Mouse (Mus musculus): Measurements from ENCODE around the gene Clmp. TPM values are rescaled to one million over a fixed set of nuclear protein-coding genes. Genes with fewer than 3 reads are reported as not detected.

Gene Clmp
- total RNA-seq (2022): 1 to 10 TPM; 3.3 to 4.4 (median 4.0) TPM

DNA sequence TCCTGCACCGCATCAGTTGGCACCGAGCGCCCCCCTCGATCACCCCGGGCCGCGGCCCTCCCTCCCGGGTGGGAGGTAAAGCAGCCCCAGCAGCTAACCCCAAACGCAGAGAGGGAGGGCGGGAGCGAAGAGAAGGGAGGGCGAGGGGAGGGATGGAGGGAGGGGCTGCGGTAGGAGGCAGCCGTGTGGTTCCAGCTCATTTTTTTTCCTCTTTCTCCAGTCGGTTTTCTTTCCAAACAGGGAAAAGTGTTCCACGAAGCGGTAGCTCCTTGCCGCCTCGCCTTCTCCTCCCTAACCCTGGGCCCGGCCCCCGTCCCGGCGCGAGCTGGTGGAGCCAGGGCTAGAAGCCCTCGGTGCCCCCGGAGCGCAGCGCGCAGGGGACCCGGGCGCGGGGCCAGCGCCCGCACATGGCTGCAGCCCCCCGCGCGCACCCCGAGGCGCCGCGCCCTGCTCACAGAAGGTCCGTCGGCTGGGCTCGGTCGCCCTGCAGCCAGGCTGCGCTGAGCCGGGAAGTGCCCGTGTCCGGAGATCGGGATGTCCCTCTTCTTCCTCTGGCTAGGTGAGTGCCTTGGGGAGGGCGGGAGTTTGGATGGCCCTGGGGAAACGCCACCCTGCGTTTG is at the start of gene Clmp:
Gene Clmp (plus strand): TSS at position 162 of the 620 bp plus-strand sequence.
- no peak for DNase-seq (ENCODE audit: low spot score)

DNA sequence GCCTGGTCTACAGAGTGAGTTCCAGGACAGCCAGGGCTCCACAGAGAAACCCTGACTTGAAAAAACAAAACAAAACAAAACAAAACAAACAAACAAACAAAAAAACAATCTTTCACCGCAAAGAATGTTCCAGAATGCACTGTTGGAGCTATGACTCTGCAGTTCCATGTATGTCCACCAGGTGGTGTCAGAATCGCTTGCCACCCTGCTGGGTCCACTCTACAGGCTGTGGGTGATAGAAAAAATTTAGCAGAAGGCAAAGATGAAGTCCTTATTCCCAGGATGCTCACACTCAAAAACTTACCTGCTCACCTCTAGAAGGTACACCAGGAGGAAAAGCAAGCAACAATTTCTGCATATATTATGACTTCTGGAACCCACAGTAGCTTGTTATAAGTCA is 49.7 kb upstream of the Clmp start:
- peak; percentile 71 for DNase-seq (ENCODE audit: low spot score)

DNA sequence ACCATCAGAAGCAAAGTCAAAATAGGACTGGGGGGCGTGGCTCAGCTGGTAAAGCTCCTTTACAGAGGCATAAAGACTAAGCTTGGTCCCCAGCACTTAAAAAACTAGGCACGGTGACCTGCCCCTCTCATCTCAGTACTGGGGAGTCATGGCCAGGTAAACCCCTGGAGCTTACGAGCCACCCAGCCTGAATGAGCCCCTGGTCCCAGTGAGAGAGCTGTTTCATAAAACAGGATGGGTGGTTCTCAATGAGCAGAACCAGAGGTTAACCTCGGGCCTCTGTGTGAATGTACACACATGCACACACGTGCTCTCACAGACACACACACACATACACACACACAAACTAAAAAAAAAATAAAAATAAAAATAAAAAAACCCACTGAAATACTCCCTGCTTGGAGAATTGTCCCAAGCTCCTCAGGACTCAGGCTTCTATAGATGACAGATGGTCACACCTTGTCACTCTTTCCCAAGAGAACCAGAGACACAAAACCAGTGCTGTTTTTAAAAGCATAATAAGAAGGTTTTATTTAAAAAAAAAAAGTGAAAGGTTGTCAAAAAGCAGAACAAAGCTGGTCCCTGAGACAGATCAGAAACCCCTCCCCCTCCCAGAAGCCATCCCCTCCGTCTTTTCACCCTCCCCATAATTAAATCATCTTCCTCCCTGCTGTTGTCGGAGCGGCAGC is 47.9 kb upstream of the Clmp start:
- DNase-seq (ENCODE audit: low spot score): no peak

GRCm38 (mm10) chr9:40638394-40639049 is 47.2 kb upstream of the Clmp start:
- DNase-seq (ENCODE audit: low spot score): peak; percentile 32

GRCm38 (mm10) chr9:40639536-40640187 is 46.1 kb upstream of the Clmp start:
- peak; percentile 48 for DNase-seq (ENCODE audit: low spot score)

GRCm38 (mm10) chr9:40641318-40641717 is 44.4 kb upstream of the Clmp start:
- no peak for DNase-seq (ENCODE audit: low spot score)

GRCm38 (mm10) chr9:40642470-40643220 is 43.1 kb upstream of the Clmp start:
- no peak for DNase-seq (ENCODE audit: low spot score)

GRCm38 (mm10) chr9:40649444-40649843 is 36.3 kb upstream of the Clmp start:
- DNase-seq (ENCODE audit: low spot score): no peak

DNA sequence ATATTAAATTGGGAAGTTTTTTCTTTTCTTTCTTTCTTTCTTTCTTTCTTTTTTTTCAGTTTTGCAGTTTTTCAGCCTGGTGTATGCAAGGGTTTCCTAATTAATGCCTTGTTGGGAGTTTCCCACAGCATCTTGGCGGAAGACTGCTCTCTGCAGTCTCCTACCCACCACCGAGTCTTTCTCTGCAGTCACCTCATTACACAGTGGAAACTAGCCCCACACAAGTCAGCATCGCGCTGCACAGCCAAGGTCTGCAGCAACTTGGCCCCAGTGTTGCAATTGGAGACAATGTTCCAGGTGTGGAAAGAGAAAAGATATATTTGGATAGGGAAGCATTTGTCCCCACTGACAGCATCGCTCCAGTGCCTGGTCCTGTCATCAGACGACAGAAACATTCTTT is 35.8 kb upstream of the Clmp start:
- no peak for DNase-seq (ENCODE audit: low spot score)

DNA sequence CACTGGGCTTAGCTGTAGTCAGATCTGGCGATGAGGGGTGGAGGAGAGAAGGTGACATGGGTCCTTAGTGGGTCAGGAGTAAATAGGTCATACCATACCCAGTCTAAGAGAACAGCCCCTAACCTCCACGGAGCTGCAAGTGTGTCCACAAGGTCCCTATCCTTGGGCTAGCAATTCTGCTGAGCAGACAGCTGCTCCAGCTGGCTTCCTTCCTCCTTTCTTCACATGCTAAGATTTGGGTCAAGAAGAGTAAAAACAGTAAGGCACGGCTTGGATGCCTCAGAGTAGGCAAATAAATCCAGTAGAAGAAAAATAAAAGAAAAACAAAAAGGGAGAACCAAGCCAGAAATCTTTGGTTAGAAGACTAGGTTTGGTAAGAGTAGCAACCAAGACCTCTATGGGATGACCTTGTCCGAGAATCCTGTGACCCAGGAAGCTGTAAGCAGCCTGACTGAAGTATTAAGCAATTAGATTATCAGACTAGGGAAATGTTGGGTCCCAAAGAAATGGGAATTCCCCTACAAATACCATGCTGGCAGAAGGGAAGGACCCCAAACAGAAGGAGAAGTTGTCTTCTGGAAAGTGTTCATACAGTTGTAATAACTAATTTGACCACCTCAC is 34.4 kb upstream of the Clmp start:
- DNase-seq (ENCODE audit: low spot score): peak; percentile 46

GRCm38 (mm10) chr9:40652757-40653156 is 33.0 kb upstream of the Clmp start:
- DNase-seq (ENCODE audit: low spot score): no peak

GRCm38 (mm10) chr9:40666190-40666803 is 19.5 kb upstream of the Clmp start:
- DNase-seq (ENCODE audit: low spot score): no peak

GRCm38 (mm10) chr9:40670313-40670712 is 15.4 kb upstream of the Clmp start, which contains the start of gene Gm21915:
Gene Gm21915 (plus strand): TSS chr9:40670613.
- DNase-seq (ENCODE audit: low spot score): no peak

DNA sequence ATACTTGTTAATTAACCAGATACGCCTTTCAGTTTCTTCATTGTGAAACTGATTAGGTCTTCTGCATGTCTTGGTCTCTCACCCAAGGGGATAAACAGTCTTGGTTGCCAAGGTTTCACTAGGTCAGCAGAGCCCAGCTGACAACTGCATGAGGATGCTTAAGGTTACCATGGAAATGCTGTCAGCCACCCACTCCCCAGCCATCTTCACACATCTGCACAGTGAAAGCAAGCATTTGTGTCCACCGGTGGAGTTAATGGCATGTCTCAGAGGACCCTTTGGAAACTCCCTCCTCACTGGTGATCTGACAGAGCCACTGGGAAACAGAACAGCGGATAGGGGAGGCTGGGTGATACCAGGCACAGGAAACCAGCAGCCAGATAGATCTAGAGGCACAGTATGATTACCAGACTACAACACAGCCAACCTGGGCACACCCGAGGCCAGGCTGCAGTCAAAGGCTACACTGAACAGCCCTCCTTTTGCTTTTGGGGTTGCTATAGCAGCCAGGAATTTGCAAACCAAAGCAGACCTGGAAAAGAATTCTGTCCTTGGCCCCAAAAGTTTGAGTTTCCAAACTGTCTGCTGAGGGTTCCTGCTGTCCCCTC is 14.3 kb upstream of the Clmp start:
- no peak for DNase-seq (ENCODE audit: low spot score)

- no peak for DNase-seq (ENCODE audit: low spot score)
Observed at GRCm38 (mm10) chr9:40675203-40675958, 10.4 kb upstream of the Clmp start.

- no peak for DNase-seq (ENCODE audit: low spot score)
Observed at GRCm38 (mm10) chr9:40678653-40679052, 7.1 kb upstream of the Clmp start.

DNA sequence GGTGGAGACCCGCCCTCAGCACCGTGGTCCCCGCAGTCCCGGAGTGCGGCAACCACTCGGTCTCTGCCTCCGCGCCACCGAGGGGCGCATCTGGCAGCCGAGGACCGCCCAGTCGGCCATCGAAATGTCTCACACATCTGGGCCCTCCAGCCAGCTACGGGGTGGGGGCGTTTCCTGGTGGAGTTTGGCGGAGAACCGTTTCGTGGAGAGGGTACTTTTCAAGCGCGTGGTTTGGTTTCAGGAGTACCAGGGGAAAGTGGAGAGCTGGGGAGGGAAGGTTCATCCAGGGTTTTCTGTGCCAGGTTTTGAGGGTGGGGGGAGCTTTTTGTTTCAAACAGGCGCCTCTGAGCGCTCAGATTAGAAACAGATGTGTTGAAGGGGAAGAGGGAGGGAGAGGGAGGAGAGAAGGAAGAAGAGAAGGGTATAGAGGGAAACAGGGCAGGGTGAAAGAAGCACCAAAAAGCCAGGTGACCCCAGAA is 698 bp downstream of the Clmp start:
- DNase-seq (ENCODE audit: low spot score): no peak

DNA sequence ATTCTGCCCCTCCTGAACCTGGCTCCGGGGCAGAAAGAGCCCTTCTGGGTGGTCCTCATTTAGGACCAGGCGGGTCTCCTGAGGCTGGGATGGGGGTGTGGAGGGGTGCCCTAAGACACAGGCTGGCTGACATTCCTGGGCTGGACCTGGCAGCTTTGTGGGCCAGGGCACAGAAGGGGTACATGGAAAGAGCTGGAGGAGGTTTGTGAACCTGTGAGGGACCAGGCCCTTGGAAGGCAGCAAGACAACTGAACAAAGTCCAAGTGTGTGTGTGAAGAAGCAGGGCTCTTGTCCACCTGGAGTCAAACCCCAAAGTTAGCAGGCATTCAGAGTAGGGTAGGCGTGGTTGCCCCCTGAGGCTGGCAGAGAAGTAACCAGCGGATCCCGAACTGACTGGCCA is 1.3 kb downstream of the Clmp start:
- DNase-seq (ENCODE audit: low spot score): no peak

DNA sequence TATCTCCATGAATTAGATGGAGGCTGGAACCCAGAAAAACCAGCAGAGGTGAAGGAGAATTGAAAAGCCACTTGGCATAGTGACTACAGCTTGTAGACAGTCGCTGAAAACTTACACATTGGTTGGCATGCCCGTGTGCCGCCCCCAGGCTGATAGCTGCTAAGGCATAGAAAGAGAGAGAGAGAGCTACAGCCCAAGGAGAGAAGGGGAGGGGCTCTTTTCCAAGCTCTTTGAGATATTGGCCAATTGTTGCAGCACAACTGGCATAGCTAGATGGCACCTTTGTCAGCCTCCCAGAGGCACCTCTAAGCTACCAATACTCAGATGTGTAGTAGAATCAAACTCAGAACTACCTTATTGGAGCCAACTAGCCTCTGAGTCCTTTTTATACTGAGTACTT is 1.8 kb downstream of the Clmp start:
- DNase-seq (ENCODE audit: low spot score): no peak
